Mouse (Mus musculus): ENCODE measurements around the gene Ppip5k2. TPM values are rescaled to one million over a fixed set of nuclear protein-coding genes. Genes with fewer than 3 reads are reported as not detected.

Gene Ppip5k2
- polyA plus RNA-seq, 1 experiment from 2014 or later: 50.8 TPM

GRCm38 (mm10) chr1:97661406-97662241 is 108.6 kb downstream of the Ppip5k2 start, which contains the start of gene D1Ertd622e:
Gene D1Ertd622e, minus strand, starts transcription at chr1:97662074.
- Histone ChIP-seq H3K27ac (peak within 1 kb of the TSS; percentile 83), H3K9ac (replicated peaks) (peak within 1 kb of the TSS; percentile 84), H3K27me3 (peaks cover 3% of the 10 kb centered on the region; the same call in 1 of the 2 replicates), H3K4me3 (replicated peaks) (peak within 1 kb of the TSS; percentile 83), H3K4me2 (peak within 1 kb of the TSS; percentile 95), H3K36me3 (no peaks in the 10 kb centered on the region), H3K9me3 (no peaks in the 10 kb centered on the region), H3K4me1 (replicated peaks) (peaks cover 26% of the 10 kb centered on the region)
- peak; percentile 88 for ATAC-seq (ENCODE audit: insufficient number of reproducible peaks, insufficient read depth, low FRiP score, low TSS enrichment, low read depth)
- WGBS: under 1% methylated on average over 88 of the region's 106 CpGs

DNA sequence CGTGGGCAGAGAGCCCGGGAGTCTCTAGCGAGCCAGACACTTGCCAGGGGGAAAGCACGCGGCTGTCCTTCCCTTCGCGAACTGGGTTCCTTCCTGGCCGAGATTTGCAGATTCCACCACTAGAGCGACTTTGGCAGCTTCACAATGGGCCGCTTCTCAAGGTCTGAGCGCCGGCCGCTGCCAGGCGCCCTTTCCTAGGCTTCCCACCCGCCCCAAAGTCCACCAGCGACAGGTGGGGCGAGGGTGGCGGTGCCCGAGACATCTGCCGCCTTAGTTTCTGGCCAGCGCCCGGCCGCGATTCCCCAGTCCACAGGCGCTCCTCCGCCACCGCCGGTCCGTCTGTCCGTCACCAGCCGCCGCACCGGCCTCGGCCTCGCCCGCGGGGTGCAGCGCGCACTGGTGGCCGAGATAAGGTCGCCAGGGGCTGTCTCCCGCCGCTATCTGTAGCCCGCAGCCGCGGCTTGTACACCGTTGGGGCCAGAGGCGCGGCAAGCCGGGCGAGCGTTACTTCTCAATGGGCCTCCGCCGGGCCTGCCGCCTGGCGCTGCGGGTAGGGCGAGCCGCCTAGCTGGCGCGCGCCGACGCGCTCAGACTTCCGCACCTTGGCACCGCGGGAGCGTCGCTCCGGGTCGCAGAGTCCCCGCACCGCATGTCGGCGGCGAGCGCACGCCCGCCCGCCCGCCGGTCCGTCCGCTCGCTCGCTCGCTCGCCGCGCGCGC is 109.4 kb downstream of the Ppip5k2 start:
- peak overlapping the region; percentile 95 for H3K4me2 ChIP-seq
- H3K9me3 ChIP-seq: no peaks in the 10 kb centered on the region
- H3K27me3 ChIP-seq: peaks cover 3% of the 10 kb centered on the region; the same call in 1 of the 2 replicates
- peaks cover 32% of the 10 kb centered on the region for H3K4me1 ChIP-seq (replicated peaks)
- ATAC-seq (ENCODE audit: insufficient number of reproducible peaks, insufficient read depth, low FRiP score, low TSS enrichment, low read depth): peak; percentile 30
- peak overlapping the region; percentile 83 for H3K4me3 ChIP-seq (replicated peaks)
- no peaks in the 10 kb centered on the region for H3K36me3 ChIP-seq
- WGBS: under 1% methylated on average over 86 of the region's 93 CpGs
- H3K27ac ChIP-seq: peak overlapping the region; percentile 83
- peak overlapping the region; percentile 84 for H3K9ac ChIP-seq (replicated peaks)

DNA sequence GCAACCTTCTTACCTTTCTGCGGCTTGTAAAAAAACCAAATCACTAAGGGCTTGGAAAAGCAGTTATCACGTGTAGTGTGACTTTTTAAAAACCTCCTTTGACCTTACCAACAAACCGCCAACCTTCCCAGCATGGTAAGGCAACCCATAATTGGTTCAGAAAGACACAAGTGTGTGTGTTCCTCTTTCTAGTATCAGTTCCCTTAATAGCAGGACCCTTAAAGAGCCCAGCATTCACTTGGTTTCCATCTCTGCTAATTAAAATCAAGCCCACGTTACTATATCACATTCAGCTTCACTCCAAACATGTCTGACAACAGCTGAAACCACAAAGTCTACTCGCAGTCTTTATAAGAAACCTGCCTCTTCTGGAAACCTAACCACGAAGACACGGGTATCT is 110.8 kb downstream of the Ppip5k2 start:
- WGBS: 53% methylated on average over 7 of the region's 7 CpGs
- ATAC-seq (ENCODE audit: insufficient number of reproducible peaks, insufficient read depth, low FRiP score, low TSS enrichment, low read depth): no peak
- no peak overlapping the region for H3K27ac ChIP-seq
- H3K36me3 ChIP-seq: no peaks in the 10 kb centered on the region
- 0 out of 2 replicates have a peak overlapping the region, but pooled peaks have one; percentile 83 for H3K4me3 ChIP-seq (replicated peaks)
- no peaks in the 10 kb centered on the region for H3K9me3 ChIP-seq
- no peak overlapping the region for H3K9ac ChIP-seq (replicated peaks)
- peak overlapping the region; percentile 95 for H3K4me2 ChIP-seq
- peaks cover 3% of the 10 kb centered on the region; the same call in 1 of the 2 replicates for H3K27me3 ChIP-seq
- peaks cover 45% of the 10 kb centered on the region for H3K4me1 ChIP-seq (replicated peaks)

DNA sequence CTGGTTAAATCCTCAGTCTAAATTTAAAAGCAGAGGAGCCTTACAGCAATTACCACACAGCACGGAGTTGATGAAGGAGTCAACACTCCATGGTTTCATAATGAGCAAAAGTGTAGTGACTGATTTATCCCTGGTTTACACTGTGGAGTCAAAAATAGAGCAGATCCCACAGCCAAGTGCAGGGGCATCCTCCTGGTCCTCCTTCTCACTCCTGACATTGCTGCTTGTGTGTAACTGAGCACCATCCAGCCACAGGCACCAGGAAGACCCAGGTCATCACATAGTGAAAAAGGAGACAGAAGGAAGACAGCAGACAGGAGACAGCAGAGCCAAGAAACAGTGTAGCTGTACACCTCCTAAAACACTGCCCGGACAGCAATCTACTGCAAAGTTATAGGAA is 112.4 kb downstream of the Ppip5k2 start:
- Histone ChIP-seq H3K27me3 (peaks cover 3% of the 10 kb centered on the region; the same call in 1 of the 2 replicates), H3K4me1 (replicated peaks) (peaks cover 45% of the 10 kb centered on the region), H3K36me3 (no peaks in the 10 kb centered on the region), H3K9me3 (no peaks in the 10 kb centered on the region), H3K27ac (no peak overlapping the region), H3K9ac (replicated peaks) (no peak overlapping the region), H3K4me2 (no peak overlapping the region), H3K4me3 (replicated peaks) (no peak overlapping the region)
- WGBS: 69% methylated on average over 2 of the region's 2 CpGs
- no peak for ATAC-seq (ENCODE audit: insufficient number of reproducible peaks, insufficient read depth, low FRiP score, low TSS enrichment, low read depth)

DNA sequence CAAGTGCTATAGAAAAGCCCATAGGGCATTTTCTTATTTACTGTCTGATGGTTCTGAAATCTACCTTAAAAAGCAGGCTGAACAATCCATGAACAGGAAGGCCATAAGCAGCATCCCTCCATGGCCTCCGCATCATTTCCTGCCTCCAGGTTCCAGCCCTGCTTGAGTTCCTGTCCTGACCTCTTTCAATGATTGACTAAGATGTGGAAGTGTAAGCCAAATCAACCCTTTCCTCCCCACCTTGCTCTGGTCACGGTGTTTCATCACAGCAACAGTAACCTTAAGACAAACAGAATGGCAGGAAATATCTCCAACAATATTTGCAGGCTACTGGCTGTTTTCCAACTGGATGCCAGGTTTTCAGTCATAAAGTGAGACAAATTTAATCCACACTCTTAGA is 113.0 kb downstream of the Ppip5k2 start:
- Histone ChIP-seq H3K27ac (no peak overlapping the region), H3K36me3 (no peaks in the 10 kb centered on the region), H3K4me2 (no peak overlapping the region), H3K27me3 (no peaks in the 10 kb centered on the region), H3K4me1 (replicated peaks) (peaks cover 45% of the 10 kb centered on the region), H3K4me3 (replicated peaks) (no peak overlapping the region), H3K9me3 (no peaks in the 10 kb centered on the region), H3K9ac (replicated peaks) (no peak overlapping the region)
- ATAC-seq (ENCODE audit: insufficient number of reproducible peaks, insufficient read depth, low FRiP score, low TSS enrichment, low read depth): no peak
- 56% methylated on average over 2 of the region's 2 CpGs for WGBS

Other genes with a start within 250 kb of the Ppip5k2 start
- gene D1Ertd622e, start 108.3 kb downstream of the Ppip5k2 start, polyA plus RNA-seq (2016; fragmentation: Nextera tagmentation; extraction: Ambion mirVana): 13.2 and 14.7 TPM in 2 replicates
- gene Gin1, start 239 bp downstream of the Ppip5k2 start, polyA plus RNA-seq (2016; fragmentation: Nextera tagmentation; extraction: Ambion mirVana): 15.4 and 20.3 TPM in 2 replicates